Mouse (Mus musculus): ENCODE data around the gene Nectin1. TPM values are rescaled to one million over a fixed set of nuclear protein-coding genes. Genes with fewer than 3 reads are reported as not detected.
A peak's percentile ranks its signal among the peaks of the same experiment; 100 is the strongest.

The Nectin1 gene
- polyA plus RNA-seq, 1 experiment from 2014 or later = 6.6 TPM

DNA sequence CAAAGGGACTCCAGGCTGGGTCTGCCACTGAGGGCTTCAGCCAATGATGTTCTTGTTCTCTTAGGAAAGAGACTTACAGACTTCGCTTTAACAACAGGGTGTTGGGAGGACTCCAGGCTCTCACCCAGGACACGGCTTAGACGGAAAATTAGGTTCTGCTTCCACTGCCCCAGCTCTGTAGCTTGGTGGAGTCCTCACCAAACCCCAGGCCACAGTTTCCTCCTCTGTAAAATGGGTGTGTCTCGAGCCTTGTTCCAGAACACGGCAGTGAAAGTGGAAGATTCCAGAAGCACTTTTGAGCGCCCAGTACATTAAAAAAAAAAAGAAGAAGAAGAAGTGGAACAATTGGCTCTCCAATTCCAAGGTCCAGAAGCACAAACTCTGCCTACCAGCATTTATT is 28.7 kb downstream of the Nectin1 start:
- Histone ChIP-seq H3K27me3 (no peaks in the 10 kb centered on the region), H3K9ac (no peak overlapping the region), H3K27ac (no peak overlapping the region), H3K4me3 (no peak overlapping the region), H3K4me1 (peaks cover 38% of the 10 kb centered on the region), H3K36me3 (no peaks in the 10 kb centered on the region), H3K4me2 (replicated peaks) (no peak overlapping the region), H3K9me3 (no peaks in the 10 kb centered on the region)
- no peak for ATAC-seq (ENCODE audit: low FRiP score, low read depth)
- WGBS = 82% methylated on average over 6 of the region's 6 CpGs

DNA sequence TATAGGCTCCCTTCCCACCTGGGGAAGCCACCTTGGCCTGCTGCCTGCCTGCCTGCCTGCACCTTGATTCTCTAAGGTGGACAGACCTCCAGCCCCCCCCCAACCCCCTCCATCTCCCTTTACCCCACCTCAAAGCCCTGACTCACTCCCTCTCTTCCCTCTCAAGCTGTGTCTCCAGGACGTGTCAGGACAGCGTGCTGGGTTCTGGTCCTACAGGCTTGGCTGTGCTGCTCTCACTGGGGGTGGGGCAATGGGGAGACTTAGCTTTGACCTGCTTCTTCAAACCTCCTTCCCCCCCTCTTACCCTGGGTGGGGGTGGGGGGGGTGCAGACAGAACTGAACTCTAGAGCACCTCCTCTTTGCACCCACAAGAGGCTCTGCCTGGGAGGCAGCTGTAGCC is 29.7 kb downstream of the Nectin1 start:
- Histone ChIP-seq H3K9ac (no peak overlapping the region), H3K4me2 (replicated peaks) (no peak overlapping the region), H3K27me3 (no peaks in the 10 kb centered on the region), H3K4me3 (no peak overlapping the region), H3K9me3 (no peaks in the 10 kb centered on the region), H3K4me1 (peaks cover 34% of the 10 kb centered on the region), H3K36me3 (no peaks in the 10 kb centered on the region), H3K27ac (no peak overlapping the region; the same call in 1 of the 2 replicates)
- WGBS = 70% methylated on average over 2 of the region's 2 CpGs
- ATAC-seq (ENCODE audit: low FRiP score, low read depth) = no peak

DNA sequence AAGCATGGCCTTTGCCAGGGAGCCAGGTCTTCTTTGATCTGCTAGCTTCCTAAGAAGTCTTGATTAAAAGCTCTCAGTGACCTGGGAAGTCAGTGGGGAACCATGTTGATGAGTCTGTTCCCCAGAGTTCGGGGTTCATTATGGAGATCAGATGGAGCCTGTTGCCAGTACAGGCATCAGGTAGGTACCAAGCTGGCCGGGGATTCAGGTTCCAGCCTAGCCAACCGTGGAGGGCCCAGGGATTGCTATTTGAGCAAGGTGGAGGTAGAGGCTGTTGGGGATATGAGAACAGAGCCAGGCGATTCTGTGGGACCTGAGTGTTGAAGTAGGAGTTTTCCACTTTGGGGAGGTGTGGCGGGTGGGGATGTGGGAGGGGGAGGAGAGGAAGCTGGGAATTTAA is 30.6 kb downstream of the Nectin1 start:
- Histone ChIP-seq H3K9ac (no peak overlapping the region), H3K27me3 (no peaks in the 10 kb centered on the region), H3K36me3 (no peaks in the 10 kb centered on the region), H3K9me3 (no peaks in the 10 kb centered on the region), H3K4me3 (no peak overlapping the region), H3K27ac (no peak overlapping the region), H3K4me2 (replicated peaks) (no peak overlapping the region), H3K4me1 (peaks cover 29% of the 10 kb centered on the region)
- WGBS = 50% methylated on average over 5 of the region's 5 CpGs
- no peak for ATAC-seq (ENCODE audit: low FRiP score, low read depth)

DNA sequence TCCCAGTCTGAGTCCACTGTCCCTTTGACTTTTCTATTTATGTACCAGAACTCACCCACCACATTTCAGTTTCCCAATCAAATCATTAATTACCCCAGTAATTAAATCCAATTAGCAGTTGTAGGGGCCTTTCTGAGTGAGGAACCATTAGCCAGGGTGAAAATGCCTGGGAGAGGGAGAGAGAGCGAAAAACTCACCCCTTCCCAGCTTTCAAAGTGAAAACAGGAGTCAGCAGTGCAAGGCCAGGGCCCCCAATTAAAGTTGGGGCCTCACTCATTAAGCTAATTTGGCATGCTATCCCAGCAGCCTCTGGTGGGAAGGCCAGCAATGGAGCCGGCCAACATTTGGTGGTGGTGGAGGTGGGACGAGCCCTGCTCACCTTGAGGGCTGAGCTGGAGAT is 32.4 kb downstream of the Nectin1 start:
- ATAC-seq (ENCODE audit: low FRiP score, low read depth) = no peak
- Histone ChIP-seq H3K27me3 (no peaks in the 10 kb centered on the region), H3K9ac (no peak overlapping the region), H3K27ac (no peak overlapping the region), H3K4me2 (replicated peaks) (no peak overlapping the region), H3K4me1 (peaks cover 34% of the 10 kb centered on the region), H3K36me3 (no peaks in the 10 kb centered on the region), H3K4me3 (no peak overlapping the region), H3K9me3 (no peaks in the 10 kb centered on the region)
- WGBS = 39% methylated on average over 3 of the region's 3 CpGs

- Histone ChIP-seq H3K27me3 (no peaks in the 10 kb centered on the region), H3K4me1 (peaks cover 35% of the 10 kb centered on the region), H3K4me3 (no peak overlapping the region), H3K27ac (no peak overlapping the region), H3K9ac (no peak overlapping the region), H3K9me3 (no peaks in the 10 kb centered on the region), H3K36me3 (no peaks in the 10 kb centered on the region), H3K4me2 (replicated peaks) (no peak overlapping the region)
- 75% methylated on average over 16 of the region's 16 CpGs for WGBS
- ATAC-seq (ENCODE audit: low FRiP score, low read depth) = no peak
Observed at GRCm38 (mm10) chr9:43777362-43778360, 33.9 kb downstream of the Nectin1 start.

- no peak overlapping the region for H3K4me2 ChIP-seq (replicated peaks)
- peaks cover 50% of the 10 kb centered on the region for H3K4me1 ChIP-seq
- WGBS = 51% methylated on average over 8 of the region's 8 CpGs
- H3K9ac ChIP-seq = peak overlapping the region; percentile 13; the same call in 1 of the 2 replicates
- no peaks in the 10 kb centered on the region for H3K9me3 ChIP-seq
- H3K27ac ChIP-seq = no peak overlapping the region
- no peak overlapping the region for H3K4me3 ChIP-seq
- H3K36me3 ChIP-seq = no peaks in the 10 kb centered on the region
- H3K27me3 ChIP-seq = no peaks in the 10 kb centered on the region
- no peak for ATAC-seq (ENCODE audit: low FRiP score, low read depth)
Observed at GRCm38 (mm10) chr9:43780883-43781282, 37.1 kb downstream of the Nectin1 start.

DNA sequence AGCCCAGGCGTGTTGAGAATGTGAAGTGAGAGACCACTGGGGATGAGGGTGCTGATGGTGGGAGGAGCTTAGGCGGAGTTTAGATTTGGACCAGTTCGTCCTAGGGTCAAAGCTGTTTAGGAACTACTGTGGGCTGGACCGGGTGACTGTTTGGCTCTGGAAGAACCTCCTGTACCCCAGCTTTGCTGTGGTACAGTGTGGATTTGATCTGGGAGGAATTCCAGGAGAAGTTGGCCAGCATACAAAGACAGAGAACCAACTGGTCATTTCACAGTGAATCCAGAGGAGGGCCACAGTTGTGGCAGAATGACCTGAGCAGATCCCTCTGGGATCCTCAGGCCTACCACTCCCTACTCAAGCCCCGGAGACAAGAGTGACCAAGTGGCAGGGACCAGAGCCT is 38.6 kb downstream of the Nectin1 start:
- Histone ChIP-seq H3K27ac (no peak overlapping the region), H3K36me3 (no peaks in the 10 kb centered on the region), H3K9ac (no peak overlapping the region), H3K27me3 (no peaks in the 10 kb centered on the region), H3K4me2 (replicated peaks) (no peak overlapping the region), H3K4me3 (no peak overlapping the region), H3K4me1 (peaks cover 40% of the 10 kb centered on the region), H3K9me3 (no peaks in the 10 kb centered on the region)
- no peak for ATAC-seq (ENCODE audit: low FRiP score, low read depth)
- 65% methylated on average over 5 of the region's 5 CpGs for WGBS

- H3K27me3 ChIP-seq = no peaks in the 10 kb centered on the region
- 32% methylated on average over 3 of the region's 3 CpGs for WGBS
- H3K4me1 ChIP-seq = peaks cover 43% of the 10 kb centered on the region
- H3K4me3 ChIP-seq = no peak overlapping the region
- 0 out of 2 replicates have a peak overlapping the region, but pooled peaks have one; percentile 0 for H3K27ac ChIP-seq
- ATAC-seq (ENCODE audit: low FRiP score, low read depth) = no peak
- H3K9ac ChIP-seq = no peak overlapping the region; the same call in 1 of the 2 replicates
- no peaks in the 10 kb centered on the region for H3K9me3 ChIP-seq
- H3K4me2 ChIP-seq (replicated peaks) = no peak overlapping the region
- no peaks in the 10 kb centered on the region for H3K36me3 ChIP-seq
Observed at GRCm38 (mm10) chr9:43783959-43784358, 40.2 kb downstream of the Nectin1 start.

DNA sequence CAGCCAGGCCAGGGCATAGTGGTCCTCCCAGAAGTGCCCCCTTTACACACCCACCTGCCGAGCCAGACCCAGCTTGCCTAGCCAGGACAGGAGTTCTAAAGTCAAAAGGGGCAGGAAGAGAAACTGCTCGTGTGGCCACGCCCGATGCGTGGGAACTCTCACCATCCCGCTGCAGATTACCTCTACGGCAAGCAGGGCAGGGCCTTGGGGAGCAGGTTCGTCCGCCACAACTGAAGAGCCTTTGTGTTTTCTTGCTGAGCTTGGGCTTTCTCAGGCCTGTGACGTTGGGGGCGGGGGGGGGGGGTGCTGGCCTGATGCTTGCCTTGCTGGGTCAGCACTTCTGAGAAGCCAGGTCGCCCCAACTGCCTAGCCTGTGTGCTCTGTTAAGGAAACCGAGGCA is 41.1 kb downstream of the Nectin1 start:
- H3K4me1 ChIP-seq = peaks cover 43% of the 10 kb centered on the region

GRCm38 (mm10) chr9:43787591-43787990 is 43.8 kb downstream of the Nectin1 start:
- WGBS = 50% methylated on average over 4 of the region's 4 CpGs
- no peak overlapping the region for H3K27ac ChIP-seq

More for the DNA sequence above, 41.1 kb downstream of the Nectin1 start:
- no peaks in the 10 kb centered on the region for H3K27me3 ChIP-seq
- no peak overlapping the region for H3K4me2 ChIP-seq (replicated peaks)
- no peak overlapping the region for H3K27ac ChIP-seq
- H3K9ac ChIP-seq = no peak overlapping the region
- WGBS = 65% methylated on average over 13 of the region's 13 CpGs
- no peak for ATAC-seq (ENCODE audit: low FRiP score, low read depth)
- no peak overlapping the region for H3K4me3 ChIP-seq
- no peaks in the 10 kb centered on the region for H3K9me3 ChIP-seq
- no peaks in the 10 kb centered on the region for H3K36me3 ChIP-seq

GRCm38 (mm10) chr9:43792681-43793080 is 48.9 kb downstream of the Nectin1 start:
- H3K4me3 ChIP-seq = no peak overlapping the region
- 81% methylated on average over 9 of the region's 9 CpGs for WGBS
- no peak overlapping the region for H3K9ac ChIP-seq
- ATAC-seq (ENCODE audit: low FRiP score, low read depth) = no peak
- H3K9me3 ChIP-seq = no peaks in the 10 kb centered on the region
- H3K36me3 ChIP-seq = peaks cover 40% of the 10 kb centered on the region
- no peaks in the 10 kb centered on the region for H3K27me3 ChIP-seq
- H3K4me2 ChIP-seq (replicated peaks) = no peak overlapping the region
- H3K27ac ChIP-seq = no peak overlapping the region
- H3K4me1 ChIP-seq = peaks cover 7% of the 10 kb centered on the region

More at GRCm38 (mm10) chr9:43787591-43787990, 43.8 kb downstream of the Nectin1 start:
- H3K9me3 ChIP-seq = no peaks in the 10 kb centered on the region
- peaks cover 8% of the 10 kb centered on the region; the same call in 1 of the 2 replicates for H3K36me3 ChIP-seq
- H3K4me1 ChIP-seq = peaks cover 32% of the 10 kb centered on the region
- no peak overlapping the region for H3K4me2 ChIP-seq (replicated peaks)
- no peaks in the 10 kb centered on the region for H3K27me3 ChIP-seq
- H3K9ac ChIP-seq = no peak overlapping the region
- no peak for ATAC-seq (ENCODE audit: low FRiP score, low read depth)
- H3K4me3 ChIP-seq = no peak overlapping the region

DNA sequence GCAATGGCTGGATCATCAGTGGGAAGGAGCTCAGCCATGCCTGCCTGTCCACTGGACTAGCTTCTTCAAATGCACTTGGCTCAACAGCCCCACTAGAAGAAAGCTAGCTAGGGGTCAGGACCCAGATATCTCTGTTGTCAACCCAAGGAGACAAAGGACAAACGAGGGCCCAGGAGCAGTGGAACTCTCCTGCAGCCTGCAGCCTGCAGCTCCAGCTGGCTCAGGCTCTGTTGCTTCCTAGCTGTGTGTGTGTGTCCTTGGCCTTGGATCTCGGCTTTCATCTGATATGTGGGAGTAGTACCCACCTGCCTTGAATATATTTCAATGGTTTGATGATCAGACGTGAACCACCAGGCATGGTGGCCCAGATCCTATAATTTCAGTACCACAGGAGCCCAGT is 49.6 kb downstream of the Nectin1 start:
- Histone ChIP-seq H3K4me2 (replicated peaks) (no peak overlapping the region), H3K27ac (no peak overlapping the region), H3K9me3 (no peaks in the 10 kb centered on the region), H3K9ac (no peak overlapping the region), H3K4me1 (0 out of 2 replicates have a peak, but pooled peaks cover 5% of the 10 kb centered on the region), H3K4me3 (no peak overlapping the region), H3K27me3 (no peaks in the 10 kb centered on the region), H3K36me3 (peaks cover 40% of the 10 kb centered on the region)
- WGBS = 81% methylated on average over 3 of the region's 3 CpGs
- no peak for ATAC-seq (ENCODE audit: low FRiP score, low read depth)

Data from limb, embryonic 13.5 days (tissue).